Mouse (Mus musculus): ENCODE measurements around the gene Ift140.
"Not testable (repeated sequence)": the region's sequence is repeated elsewhere in the genome, so short reads cannot be mapped to it uniquely, and the experiment has no call there.

The Ift140 gene

GRCm38 (mm10) chr17:25120406-25120805, 104.5 kb downstream of the Ift140 start, which contains the start of gene Ptx4:
Gene Ptx4 (plus strand): TSS chr17:25120760.
- DNase-seq, result no peak

- DNase-seq, result no peak
Measured at GRCm38 (mm10) chr17:25123979-25124378, 108.1 kb downstream of the Ift140 start.

- not testable (repeated sequence) for DNase-seq
Measured at GRCm38 (mm10) chr17:25125442-25126060, 109.7 kb downstream of the Ift140 start.

GRCm38 (mm10) chr17:25127079-25127478, 111.2 kb downstream of the Ift140 start:
- DNase-seq, result no peak

- DNase-seq, result no peak
Measured at GRCm38 (mm10) chr17:25127681-25128080, 111.8 kb downstream of the Ift140 start.

- no peak for DNase-seq
Measured at GRCm38 (mm10) chr17:25130060-25130459, 114.2 kb downstream of the Ift140 start.

- peak; percentile 94 for DNase-seq
Measured at GRCm38 (mm10) chr17:25133275-25133698, 117.4 kb downstream of the Ift140 start, which contains the start of gene Clcn7. Gene Clcn7 (plus strand): TSS chr17:25133391.

GRCm38 (mm10) chr17:25135622-25136021, 119.7 kb downstream of the Ift140 start:
- DNase-seq, result no peak

- DNase-seq, result no peak
Measured at GRCm38 (mm10) chr17:25138803-25139202, 122.9 kb downstream of the Ift140 start.

- no peak for DNase-seq
Measured at GRCm38 (mm10) chr17:25139960-25140359, 124.1 kb downstream of the Ift140 start.

Data from cerebellum, adult 9-10 months (tissue).